Mouse (Mus musculus): ENCODE results near the gene Cntfr.

Cntfr gene

DNA sequence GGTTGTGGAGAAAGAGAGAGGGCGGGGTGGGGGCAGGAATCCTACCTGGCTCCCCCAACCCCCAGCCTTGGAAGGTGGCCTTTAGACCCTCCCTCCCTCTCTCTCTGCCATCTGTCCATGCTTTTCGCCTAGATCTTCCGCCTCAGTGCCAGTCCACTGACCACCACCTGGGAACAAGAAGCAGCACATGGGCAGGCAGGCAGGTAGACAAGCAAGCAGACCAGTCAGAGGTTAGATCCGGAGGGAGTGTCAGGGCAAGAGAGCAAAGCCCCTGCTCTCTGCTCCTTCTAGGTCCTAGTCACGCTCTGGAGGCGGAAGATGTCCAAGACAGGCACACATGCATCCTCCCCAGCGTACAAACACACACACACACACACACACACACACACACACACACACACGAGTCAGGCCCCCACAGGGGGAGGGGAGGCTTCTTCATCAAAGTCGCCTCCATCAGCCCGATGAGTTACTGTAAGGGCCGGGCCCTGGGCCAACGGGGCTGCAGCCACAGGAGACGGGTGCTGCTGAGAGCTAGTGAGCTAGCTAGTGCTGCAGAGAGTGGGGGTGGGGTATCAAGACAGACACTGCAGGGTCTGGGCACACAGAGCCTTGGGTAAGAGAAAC lies 19.8 kb downstream of the Cntfr start:
- DNase-seq = peak; percentile 69 to 72

DNA sequence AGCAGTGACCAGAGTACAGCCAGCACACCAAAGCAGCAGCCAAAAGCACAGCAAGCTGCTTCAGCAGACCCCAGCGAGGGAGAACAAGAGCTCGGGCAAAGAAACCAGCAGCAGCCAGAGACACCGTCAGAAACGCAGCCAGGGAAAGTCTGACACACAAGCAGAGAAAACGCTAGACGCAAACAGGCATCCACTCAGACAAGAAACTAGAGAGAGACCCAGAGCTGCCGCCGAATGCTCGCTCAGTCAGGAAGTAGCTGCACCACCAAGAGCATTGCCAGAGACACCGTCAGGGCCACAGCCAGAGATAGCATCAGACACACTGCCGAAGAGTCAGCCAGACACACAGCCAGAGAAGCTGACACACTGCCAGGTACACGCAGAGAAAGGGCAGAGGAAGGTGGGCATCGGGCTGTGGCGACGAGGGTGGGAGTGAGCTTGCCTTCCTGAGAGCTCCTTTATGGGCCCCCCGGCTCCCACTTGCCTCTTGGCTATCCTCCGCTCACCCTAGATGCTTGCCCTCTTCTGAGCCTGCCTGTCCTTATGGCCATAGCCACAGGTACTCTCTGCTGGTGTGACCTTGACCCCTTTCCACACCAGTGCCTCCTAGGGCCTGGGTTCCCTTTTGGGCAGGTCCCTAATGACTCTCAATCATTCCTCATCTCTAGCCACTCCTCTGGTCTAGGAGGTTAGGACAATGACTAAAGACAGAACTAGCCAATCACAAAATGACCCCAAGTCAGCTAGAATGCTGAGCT lies 20.5 kb downstream of the Cntfr start:
- peak; percentile 55 to 65 for DNase-seq

DNA sequence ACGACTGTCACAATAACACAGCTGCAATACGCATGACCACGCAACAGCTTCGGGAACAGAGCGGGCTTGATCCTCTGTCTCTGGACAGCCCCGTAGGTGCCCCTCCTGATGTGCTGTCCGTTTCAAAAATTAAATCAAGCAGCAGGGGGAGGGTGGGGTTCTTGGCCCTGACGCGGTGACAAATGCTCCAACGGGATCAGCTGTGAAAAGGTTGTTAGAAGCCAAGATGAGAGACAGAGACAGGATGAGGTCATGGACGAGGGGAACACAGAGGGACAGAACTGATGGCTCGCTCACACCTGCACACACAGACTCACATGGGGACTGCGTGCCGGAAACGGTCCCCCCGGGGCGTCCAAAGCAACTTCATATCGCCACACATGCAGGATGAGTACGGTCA lies 23.7 kb downstream of the Cntfr start:
- DNase-seq = no peak

DNA sequence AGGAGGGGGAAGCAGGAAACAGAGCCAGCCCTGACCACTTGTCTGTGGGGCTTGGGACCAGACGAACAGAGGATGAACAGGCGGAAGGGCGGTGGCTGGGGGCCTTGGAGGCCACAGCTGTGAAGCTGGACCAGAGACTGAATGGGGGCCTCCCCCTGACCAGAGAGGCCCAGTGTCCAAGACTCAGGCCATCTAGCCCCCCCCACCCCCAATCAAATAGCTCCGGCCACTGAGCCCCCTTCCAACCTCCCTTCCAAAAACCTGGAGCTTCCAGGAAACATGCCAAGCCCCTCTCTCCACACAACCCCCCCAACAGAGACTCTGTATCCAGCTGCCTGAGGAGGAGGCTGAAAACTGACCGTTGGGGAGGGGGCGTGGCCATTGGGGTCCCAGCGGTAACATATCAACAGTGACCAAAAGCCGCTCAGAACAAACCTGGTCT lies 24.3 kb downstream of the Cntfr start:
- no peak for DNase-seq

DNA sequence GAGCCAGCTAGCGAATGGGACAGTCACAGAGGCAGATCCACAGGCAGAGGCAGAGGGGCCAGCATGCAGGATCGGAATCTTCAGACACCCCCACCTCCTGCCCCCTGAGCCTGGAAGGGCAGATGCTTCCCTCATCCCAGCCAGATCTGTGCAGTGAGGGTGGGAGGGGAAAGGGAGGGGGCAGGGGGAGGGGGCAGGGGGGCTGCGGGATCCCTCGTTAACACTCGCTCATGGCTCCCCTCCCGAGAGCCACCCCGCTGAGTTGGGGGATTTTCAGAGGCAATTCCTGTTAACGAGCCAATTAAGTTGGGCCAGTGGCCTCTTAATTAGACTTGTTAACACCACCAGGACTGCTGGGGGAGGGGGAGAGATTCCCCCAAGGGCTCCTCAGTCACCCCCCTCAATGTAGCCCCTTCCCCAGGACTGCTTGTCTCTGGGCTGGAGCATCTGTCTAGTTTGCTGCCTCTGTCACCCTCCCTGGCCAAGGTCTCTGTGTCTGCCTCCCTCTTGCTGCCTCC lies 24.9 kb downstream of the Cntfr start:
- DNase-seq = no peak

DNA sequence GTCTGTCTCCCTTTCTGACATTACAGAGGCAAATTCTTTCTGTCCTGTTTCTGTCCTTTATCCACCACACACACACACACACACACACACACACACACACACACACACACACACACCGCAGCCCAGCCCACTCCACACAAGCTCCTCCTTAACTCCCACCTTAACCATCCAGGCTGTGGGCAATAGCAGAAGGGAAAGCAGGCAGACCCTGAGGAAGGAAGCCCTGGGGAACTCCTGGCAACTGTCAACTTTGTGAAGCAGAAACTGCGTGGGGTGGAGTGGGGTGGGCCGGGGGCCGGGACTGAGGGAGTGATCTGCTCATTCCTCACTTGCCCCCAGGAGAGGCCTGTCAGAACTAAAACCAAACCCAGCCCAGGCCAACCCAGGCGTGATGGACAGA lies 25.4 kb downstream of the Cntfr start:
- DNase-seq = no peak

DNA sequence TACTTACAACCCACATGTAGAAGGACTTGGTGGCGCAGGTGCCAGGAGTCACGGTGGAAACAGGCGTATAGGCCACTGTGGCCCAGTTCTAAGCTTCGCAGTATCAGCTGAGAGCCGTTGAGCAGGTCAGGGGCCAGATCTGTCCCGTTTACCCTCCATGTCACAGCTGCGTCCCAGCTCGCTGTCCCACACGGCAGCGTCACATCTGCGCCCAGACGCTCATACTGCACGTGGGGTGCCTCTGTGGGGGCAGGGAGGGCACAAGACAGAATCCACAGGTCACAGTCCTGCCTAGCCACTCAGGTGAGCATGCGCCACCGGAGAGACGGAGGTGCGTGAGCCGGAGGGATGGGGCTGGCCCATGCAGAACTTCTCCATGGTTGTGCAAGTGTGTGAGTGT lies 26.1 kb downstream of the Cntfr start:
- no peak for DNase-seq

DNA sequence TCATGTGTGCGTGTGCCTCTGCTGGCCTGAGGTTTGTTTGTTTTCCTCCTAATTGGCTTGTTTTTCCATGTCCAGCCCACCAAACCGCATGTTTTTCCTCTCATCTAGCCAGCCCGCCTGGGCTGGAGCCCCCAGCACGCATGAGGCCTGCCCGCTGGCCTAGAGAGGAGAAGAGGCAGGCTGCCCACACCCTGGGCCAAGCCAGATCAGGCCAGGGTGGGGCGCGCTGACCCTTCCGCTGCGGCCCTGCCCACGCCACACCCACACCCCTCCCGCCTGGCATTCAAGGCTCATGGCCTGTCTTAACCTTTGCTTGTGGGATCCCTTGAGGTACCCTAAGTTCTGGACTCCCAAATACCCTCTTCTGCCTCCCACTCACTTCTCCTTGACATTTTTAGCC lies 30.2 kb downstream of the Cntfr start:
- DNase-seq = no peak

DNA sequence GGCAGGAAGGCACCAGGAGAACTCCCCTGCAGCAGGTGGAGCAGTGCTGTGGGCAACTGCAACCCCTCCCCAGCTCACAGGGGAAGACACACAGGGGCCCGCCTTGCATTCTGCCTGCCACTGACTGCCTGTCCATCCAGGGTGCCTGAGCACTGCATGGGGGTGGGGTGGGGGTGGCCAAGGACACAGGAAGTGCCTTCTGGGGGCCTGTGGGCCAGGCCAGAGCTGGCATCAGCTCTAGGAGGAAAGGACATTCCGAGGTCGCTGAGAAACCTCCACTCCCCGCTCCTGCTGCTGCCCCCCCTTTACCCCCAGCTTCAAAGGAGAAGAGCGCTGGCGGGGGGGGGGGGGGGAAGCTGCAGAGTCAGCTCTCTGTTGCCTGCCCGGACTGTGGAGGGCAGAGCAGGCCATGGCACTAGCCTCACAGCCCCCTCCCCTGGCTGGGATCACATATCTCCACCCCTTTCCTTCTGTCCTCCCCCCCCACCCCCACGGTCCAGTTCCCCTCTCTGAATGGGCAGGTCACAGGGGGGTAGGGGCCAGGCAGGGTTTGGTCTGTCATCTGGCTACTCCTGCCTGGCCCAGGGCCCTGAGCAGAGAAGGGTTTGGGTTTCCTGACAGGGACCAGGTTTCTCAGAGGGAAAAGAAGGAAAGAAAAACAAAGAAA lies 31.7 kb downstream of the Cntfr start:
- no peak for DNase-seq

DNA sequence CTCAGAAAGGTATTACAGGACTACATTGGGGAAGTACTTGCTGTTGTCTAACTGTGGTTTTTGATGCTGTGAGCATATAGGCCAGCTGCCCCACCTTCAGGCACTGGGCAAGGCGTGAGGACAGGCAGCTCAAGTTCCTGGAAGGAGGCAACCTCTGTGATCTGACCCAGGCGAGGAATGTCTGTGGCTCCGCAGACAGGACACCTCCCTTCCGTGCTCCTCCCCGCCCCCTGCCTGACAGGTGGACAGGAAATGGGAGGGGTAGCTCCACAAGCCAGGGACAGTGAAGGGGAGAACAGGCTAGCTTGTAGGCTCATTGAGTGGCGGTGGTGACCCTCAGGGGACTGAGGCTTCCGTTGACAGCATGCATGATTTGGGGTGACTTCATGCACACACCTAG lies 32.4 kb downstream of the Cntfr start:
- DNase-seq = no peak

DNA sequence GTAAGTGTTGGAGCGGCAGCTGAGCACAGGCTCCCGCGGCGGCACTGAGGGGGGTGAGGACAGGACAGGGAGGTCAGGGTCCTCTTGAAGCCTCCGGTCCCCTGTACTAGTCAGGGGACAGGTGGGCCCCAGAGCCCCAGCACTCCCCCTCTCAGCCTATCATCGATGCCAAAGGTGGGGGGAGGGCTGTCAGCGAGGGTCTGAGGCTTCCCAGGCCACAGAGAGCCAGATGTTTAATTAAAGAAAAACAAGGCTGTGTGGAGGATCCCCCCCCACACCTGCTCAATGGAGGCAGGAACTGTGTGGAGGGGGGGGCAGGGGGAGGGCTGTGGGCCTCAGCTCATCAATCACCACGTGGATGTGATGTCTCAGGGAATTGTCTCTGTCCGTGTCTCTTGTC lies 33.3 kb downstream of the Cntfr start:
- no peak for DNase-seq

DNA sequence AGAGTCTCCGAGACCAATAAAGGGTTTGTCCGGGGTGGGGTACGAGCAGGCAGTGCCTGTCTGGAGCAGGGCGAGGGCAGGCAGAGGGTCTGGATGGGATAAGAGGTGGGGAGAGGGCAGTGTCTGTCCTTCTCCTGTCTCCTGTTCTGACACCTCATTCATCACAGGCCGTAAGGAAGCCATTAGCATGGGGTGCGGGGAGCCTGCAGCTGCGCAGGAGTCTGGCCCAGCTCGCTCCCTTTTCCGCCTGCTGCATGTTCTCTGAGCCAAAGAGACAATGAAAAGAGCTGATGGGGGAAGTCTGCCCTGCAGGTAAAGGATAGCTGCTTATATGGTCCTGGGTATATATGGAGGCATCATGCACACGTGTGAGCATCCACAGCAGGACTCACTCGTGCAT lies 34.2 kb downstream of the Cntfr start:
- no peak for DNase-seq

DNA sequence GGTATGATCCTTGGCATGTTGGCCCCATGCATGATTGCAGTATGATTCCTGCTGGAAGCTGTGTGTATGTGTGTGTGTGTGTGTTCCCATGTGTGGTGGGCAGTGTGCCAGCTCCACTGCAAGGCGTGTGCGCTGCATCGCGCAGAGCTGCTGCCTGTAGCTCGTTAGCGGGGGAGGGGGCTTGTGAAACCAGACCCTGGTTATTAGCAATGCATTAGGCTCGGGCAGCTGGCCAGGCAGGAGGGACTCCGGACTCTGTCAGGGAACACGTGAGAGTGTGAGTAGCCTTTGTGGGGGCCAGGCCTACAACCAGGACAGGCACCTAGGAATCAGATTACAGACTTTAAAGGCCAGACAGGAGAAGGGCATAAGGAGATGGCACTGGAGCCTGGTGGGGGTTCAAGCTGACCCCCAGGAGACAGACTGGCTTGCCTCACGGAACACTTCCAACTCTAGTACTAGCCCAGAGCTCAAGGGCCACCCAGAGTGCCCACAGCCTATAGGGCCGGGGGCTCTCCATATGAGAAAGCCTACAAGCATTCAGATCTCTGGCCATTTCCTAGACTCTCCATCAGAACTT lies 35.9 kb downstream of the Cntfr start:
- no peak for DNase-seq

DNA sequence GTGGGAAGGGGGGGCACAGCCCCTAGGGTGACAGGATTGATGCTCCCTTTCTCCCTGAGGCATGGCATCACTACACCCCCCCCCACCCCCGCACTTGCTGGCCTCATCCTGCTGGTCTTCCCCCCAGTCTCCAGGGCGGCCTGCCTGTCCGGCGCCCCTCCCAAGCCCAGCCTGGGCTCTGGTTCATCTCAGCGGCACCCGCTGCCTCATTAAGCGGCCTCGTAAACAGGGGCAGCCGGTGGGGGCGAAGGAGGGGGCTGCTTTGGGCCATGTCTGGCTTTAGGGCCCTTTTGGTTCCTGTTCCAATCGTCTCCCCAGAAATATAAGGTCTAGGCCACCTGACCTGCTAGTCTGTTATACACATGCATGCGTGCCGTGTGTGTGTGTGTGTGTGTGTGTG lies 37.3 kb downstream of the Cntfr start:
- DNase-seq = no peak

DNA sequence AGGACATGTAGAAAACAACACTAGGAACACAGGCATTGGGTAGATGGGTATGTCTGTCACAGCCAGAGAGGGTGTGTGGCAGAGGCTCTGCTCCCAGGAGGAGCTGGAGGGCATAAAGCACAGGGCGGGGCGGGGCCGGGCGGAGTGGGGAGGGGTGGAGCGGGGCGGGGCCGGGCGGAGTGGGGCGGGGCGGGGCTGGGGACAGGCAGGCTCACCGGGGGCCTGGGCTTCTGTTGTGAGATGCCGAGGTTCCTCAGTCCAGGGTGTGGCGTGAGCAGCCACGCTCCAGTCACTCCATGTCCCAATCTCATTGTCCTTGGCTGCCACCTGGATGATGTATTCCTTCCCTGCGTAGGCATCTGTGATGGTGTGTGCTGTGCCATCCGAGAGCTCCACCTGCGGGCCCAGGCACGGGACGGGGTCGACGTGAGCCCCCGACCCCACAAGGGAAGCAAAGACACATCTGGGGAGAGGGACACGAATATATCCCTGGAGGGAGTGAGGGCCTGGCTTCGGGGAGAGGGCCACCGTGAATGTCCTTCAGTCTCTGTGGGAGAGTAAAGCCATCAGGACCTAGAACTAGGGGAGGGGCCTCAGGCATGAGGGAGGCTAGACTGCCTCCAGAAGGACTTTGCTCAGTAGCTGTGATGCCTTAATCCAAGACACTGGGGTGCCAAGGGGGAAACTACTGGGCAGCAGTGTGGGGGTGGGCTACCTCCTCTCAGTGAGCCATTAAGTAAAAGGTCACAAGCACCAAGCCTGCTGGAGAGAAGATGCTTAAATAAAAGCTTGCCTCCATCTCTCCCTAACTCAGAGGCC lies 38.1 kb downstream of the Cntfr start:
- no peak for DNase-seq

DNA sequence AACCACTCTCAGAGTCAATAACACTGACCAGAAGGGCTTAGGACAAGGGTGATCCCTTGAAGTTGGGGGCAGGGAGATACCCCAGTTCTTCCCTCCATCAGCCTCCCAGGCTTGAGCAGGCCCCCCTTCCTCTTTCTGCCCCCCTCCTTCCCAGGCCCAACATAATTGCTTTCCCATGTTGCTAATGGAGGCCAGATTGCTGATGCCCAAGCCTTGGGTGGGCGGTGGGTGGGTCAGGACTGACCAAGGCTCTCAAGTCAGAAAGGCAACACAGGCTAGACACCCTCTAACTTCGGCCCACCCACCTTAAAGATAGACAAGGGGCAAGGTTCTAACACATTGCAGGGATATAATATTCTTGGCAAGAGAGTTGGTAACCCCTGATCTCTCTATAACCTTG lies 41.4 kb downstream of the Cntfr start:
- DNase-seq = no peak

DNA sequence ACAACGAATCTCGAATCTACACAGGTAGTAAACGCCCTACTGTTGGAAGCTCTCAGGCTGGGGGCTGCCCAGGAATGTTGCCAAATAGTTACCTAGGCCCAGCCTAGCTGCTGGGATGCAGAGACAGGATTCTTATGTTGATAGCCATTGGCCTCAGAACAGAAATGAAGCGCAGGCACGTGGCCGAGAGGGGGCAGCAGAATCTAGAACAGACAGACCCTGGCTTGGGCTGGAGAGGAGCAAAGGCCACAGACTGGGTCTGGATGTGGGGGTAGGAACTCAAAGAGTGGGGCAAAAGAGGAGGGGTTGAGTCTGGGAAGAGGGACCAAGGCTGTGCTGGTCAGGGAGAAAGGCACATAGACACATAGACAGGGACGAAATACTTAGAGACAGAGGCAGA lies 42.7 kb downstream of the Cntfr start:
- DNase-seq = peak; percentile 79 to 81

DNA sequence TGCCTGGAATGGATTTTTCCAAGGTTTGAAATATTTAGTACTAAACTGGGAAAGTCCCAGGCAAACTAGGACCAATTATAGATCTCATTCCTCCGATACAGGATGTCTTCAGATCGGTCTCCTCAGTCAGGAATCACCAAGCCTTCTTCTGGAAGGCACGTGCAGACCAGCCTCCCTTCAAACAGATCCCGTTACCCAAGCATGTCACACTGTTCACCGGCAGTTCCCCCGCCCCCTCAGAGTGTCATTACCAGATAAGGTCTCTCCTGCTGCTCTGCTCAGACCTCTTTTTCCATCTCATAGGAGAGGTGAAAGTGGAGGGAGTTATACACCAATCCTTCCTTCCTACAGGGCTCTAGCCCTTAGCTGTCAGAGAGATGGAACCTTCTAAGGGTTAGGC lies 43.2 kb downstream of the Cntfr start:
- DNase-seq = no peak

DNA sequence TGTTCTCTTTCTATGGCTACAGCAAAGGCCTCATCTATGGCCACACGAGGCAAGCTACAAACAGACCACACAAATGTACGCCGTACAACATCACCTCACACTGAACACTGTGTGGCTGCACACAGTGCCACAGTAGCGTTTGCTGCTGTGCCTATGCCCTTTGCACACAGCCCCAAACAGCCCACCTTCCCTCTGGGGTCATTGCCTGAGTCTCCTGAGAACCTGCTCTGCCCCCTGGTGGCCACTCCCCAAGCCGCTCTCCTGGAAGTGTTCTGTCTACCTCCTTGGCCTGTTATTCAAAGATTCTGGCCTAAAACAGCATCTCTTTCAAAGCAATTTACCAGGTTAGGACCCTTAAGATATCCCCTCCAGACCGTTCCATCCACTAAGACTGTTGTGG lies 43.6 kb downstream of the Cntfr start:
- peak; percentile 80 to 87 for DNase-seq

DNA sequence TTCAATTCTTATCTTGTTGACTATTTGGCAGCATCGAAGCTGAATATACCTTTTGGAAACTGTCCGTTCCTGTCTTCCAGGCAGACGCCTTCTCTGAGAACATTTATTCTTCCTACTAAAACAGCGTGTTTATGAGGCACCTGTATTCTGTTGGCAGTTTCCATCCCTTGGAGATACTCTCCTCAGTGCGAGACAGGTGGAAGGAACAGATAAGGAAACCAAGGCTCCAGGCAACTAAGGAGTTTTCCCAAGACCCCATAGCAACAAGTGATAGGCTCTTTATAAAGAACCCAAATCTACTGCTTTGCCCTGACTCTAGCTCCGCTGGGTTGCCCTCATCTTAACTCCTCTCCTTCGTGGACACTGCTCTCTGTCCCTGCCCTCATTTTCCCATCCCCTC lies 48.3 kb downstream of the Cntfr start:
- no peak for DNase-seq

DNA sequence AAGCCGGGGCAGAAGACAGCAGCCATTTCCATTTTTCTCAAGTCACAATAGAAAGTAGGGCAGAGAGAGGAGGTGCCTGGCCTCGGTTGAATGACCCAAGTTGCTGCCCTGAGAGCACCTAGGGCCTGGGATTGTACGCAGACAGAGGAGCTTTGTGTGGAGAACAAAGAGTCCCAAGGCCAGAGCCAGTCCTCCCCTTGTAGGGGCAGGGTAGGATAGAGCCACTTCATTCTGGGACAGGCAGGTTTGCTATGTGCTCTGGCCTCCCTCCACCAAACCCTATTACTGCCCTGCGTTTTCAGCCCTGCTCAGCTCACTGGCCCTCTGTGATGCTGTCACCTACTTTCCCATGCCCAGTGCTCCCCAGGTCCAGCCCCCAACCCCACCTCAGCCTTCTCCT lies 48.7 kb downstream of the Cntfr start:
- no peak for DNase-seq

DNA sequence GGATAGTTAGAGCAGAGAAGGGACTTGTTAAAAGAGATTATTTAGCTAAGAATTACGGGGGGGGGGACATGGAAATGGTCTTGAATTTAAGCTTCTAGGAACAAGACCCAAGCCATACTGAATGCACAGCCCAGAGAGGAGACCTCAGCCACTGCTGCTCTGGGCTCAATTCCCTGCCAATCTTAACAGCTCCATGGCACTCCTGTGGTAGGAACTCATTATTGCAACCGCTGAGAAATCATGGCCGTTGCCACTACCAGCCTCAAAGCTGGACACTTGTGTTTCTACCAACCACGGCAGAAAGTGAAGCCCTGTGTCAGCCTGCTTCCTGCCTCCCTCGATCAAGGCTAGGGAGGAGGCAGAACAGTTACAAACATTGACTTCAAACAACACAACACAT lies 51.4 kb downstream of the Cntfr start:
- peak; percentile 55 to 60 for DNase-seq

Measured in cerebellum, adult 18-20 months (tissue).